Mouse (Mus musculus) T-cell, adult 2 months (primary cell): Measurements from ENCODE around the gene Stox1.

Experiments used
- DNase-seq: peaks from one replicate; pipeline ENCODE4 v3.0.0; 2022; ENCODE audit warnings: low spot score

Stox1 gene

GRCm38 (mm10) chr10:62664963-62665590 is 60.9 kb downstream of the Stox1 start:
- peak; percentile 76 for DNase-seq

GRCm38 (mm10) chr10:62664171-62664570 is 61.8 kb downstream of the Stox1 start:
- no peak for DNase-seq

DNA sequence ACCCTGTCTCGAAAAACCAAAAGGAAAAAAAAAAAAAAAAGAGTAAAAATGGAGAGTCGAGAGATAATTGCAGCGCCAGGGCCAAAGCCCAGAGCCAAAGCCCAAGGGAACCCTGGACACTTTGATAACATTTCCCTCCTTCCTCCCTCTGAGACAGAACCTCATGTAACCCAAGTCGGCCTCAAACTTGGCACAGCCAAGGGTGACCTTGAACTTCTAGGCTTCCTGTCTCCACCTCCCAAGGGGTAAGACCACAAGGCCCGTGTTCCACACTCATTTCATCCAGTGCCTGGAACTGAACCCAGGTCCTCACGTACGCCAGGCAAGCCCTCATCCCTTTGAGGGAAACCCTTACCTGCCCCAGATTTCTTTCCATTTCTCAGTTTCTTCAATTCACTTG is 69.2 kb downstream of the Stox1 start:
- no peak for DNase-seq

DNA sequence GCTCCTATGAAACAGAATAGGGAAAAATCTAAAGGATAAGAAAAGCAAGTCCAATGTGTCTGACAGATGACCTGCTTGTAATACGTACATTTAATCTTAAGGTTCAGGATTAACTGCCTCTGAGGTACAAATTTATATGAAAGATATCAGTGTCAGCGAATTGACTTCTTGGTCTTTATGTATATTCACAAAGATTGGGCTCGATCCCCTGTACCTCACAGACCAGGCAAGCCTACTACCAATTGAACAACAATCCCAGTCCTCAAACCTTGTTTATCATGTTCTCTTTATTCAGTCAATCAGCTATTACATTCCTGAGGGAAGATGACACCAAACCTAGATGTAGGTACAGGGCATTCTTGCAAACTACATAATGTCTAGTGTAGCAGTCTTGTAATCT is 74.0 kb downstream of the Stox1 start:
- no peak for DNase-seq

GRCm38 (mm10) chr10:62650881-62651810 is 74.8 kb downstream of the Stox1 start, which contains the start of gene Ddx50:
Gene Ddx50, minus strand, starts transcription at chr10:62651218.
- DNase-seq: peak; percentile 98

GRCm38 (mm10) chr10:62650358-62650782 is 75.6 kb downstream of the Stox1 start:
- DNase-seq: no peak
